Mouse (Mus musculus): ENCODE data around the gene Nup214. TPM values are rescaled to one million over a fixed set of nuclear protein-coding genes. Genes with fewer than 3 reads are reported as not detected.

The Nup214 gene
- polyA plus RNA-seq, 1 experiment from 2014 or later, result 59.9 TPM

GRCm38 (mm10) chr2:32056524-32056923, 82.3 kb downstream of the Nup214 start:
- WGBS, result 90% methylated on average over 10 of the region's 10 CpGs
- Histone ChIP-seq H3K4me1 (ENCODE audit: control insufficient read depth, insufficient read depth, low read length) (no peaks in the 10 kb centered on the region), H3K9ac (replicated peaks; ENCODE audit: low read length) (no peak overlapping the region), H3K4me2 (ENCODE audit: low read length) (no peak overlapping the region), H3K27me3 (ENCODE audit: control insufficient read depth, insufficient read depth, low read length) (no peaks in the 10 kb centered on the region), H3K36me3 (ENCODE audit: control insufficient read depth, insufficient read depth, low read length) (peaks cover 14% of the 10 kb centered on the region), H3K4me3 (replicated peaks; ENCODE audit: low read depth, low read length) (no peak overlapping the region), H3K27ac (replicated peaks; ENCODE audit: low read depth, low read length) (no peak overlapping the region), H3K9me3 (ENCODE audit: control insufficient read depth, low read length) (no peaks in the 10 kb centered on the region)
- ATAC-seq (ENCODE audit: low FRiP score, low TSS enrichment) (no peak), DNase-seq (no peak)

- H3K36me3 ChIP-seq (ENCODE audit: control insufficient read depth, insufficient read depth, low read length), result peaks cover 6% of the 10 kb centered on the region
- DNase-seq (no peak), ATAC-seq (ENCODE audit: low FRiP score, low TSS enrichment) (no peak)
- no peaks in the 10 kb centered on the region for H3K9me3 ChIP-seq (ENCODE audit: control insufficient read depth, low read length)
- H3K4me2 ChIP-seq (ENCODE audit: low read length), result no peak overlapping the region
- H3K27me3 ChIP-seq (ENCODE audit: control insufficient read depth, insufficient read depth, low read length), result no peaks in the 10 kb centered on the region
- WGBS, result 79% methylated on average over 2 of the region's 2 CpGs
- H3K4me3 ChIP-seq (replicated peaks; ENCODE audit: low read depth, low read length), result no peak overlapping the region
- no peaks in the 10 kb centered on the region for H3K4me1 ChIP-seq (ENCODE audit: control insufficient read depth, insufficient read depth, low read length)
- H3K27ac ChIP-seq (replicated peaks; ENCODE audit: low read depth, low read length), result no peak overlapping the region
- H3K9ac ChIP-seq (replicated peaks; ENCODE audit: low read length), result no peak overlapping the region
Observed at GRCm38 (mm10) chr2:32057360-32057759, 83.1 kb downstream of the Nup214 start.

- Histone ChIP-seq H3K27me3 (ENCODE audit: control insufficient read depth, insufficient read depth, low read length) (no peaks in the 10 kb centered on the region), H3K27ac (replicated peaks; ENCODE audit: low read depth, low read length) (no peak overlapping the region), H3K4me2 (ENCODE audit: low read length) (no peak overlapping the region), H3K36me3 (ENCODE audit: control insufficient read depth, insufficient read depth, low read length) (0 out of 2 replicates have a peak, but pooled peaks cover 2% of the 10 kb centered on the region), H3K4me1 (ENCODE audit: control insufficient read depth, insufficient read depth, low read length) (no peaks in the 10 kb centered on the region), H3K4me3 (replicated peaks; ENCODE audit: low read depth, low read length) (no peak overlapping the region), H3K9ac (replicated peaks; ENCODE audit: low read length) (no peak overlapping the region), H3K9me3 (ENCODE audit: control insufficient read depth, low read length) (no peaks in the 10 kb centered on the region)
- WGBS, result 86% methylated on average over 4 of the region's 4 CpGs
- no peak for DNase-seq
- ATAC-seq (ENCODE audit: low FRiP score, low TSS enrichment), result no peak
Observed at GRCm38 (mm10) chr2:32057794-32058193, 83.6 kb downstream of the Nup214 start.

GRCm38 (mm10) chr2:32058241-32058640, 84.0 kb downstream of the Nup214 start:
- Histone ChIP-seq H3K9ac (replicated peaks; ENCODE audit: low read length) (no peak overlapping the region), H3K27ac (replicated peaks; ENCODE audit: low read depth, low read length) (no peak overlapping the region), H3K27me3 (ENCODE audit: control insufficient read depth, insufficient read depth, low read length) (no peaks in the 10 kb centered on the region), H3K4me2 (ENCODE audit: low read length) (no peak overlapping the region), H3K9me3 (ENCODE audit: control insufficient read depth, low read length) (no peaks in the 10 kb centered on the region), H3K4me3 (replicated peaks; ENCODE audit: low read depth, low read length) (no peak overlapping the region), H3K36me3 (ENCODE audit: control insufficient read depth, insufficient read depth, low read length) (0 out of 2 replicates have a peak, but pooled peaks cover 2% of the 10 kb centered on the region), H3K4me1 (ENCODE audit: control insufficient read depth, insufficient read depth, low read length) (no peaks in the 10 kb centered on the region)
- no peak for DNase-seq
- WGBS, result 74% methylated on average over 9 of the region's 9 CpGs
- no peak for ATAC-seq (ENCODE audit: low FRiP score, low TSS enrichment)

GRCm38 (mm10) chr2:32058716-32059115, 84.5 kb downstream of the Nup214 start:
- Histone ChIP-seq H3K4me1 (ENCODE audit: control insufficient read depth, insufficient read depth, low read length) (no peaks in the 10 kb centered on the region), H3K27ac (replicated peaks; ENCODE audit: low read depth, low read length) (no peak overlapping the region), H3K27me3 (ENCODE audit: control insufficient read depth, insufficient read depth, low read length) (no peaks in the 10 kb centered on the region), H3K9me3 (ENCODE audit: control insufficient read depth, low read length) (no peaks in the 10 kb centered on the region), H3K9ac (replicated peaks; ENCODE audit: low read length) (no peak overlapping the region), H3K4me3 (replicated peaks; ENCODE audit: low read depth, low read length) (no peak overlapping the region), H3K4me2 (ENCODE audit: low read length) (no peak overlapping the region), H3K36me3 (ENCODE audit: control insufficient read depth, insufficient read depth, low read length) (no peaks in the 10 kb centered on the region)
- 34% methylated on average over 5 of the region's 5 CpGs for WGBS
- ATAC-seq (ENCODE audit: low FRiP score, low TSS enrichment) (no peak), DNase-seq (no peak)

- H3K27me3 ChIP-seq (ENCODE audit: control insufficient read depth, insufficient read depth, low read length), result no peaks in the 10 kb centered on the region
- ATAC-seq (ENCODE audit: low FRiP score, low TSS enrichment), result no peak
- WGBS, result 86% methylated on average over 6 of the region's 6 CpGs
- no peaks in the 10 kb centered on the region for H3K4me1 ChIP-seq (ENCODE audit: control insufficient read depth, insufficient read depth, low read length)
- H3K36me3 ChIP-seq (ENCODE audit: control insufficient read depth, insufficient read depth, low read length), result no peaks in the 10 kb centered on the region
- no peak overlapping the region for H3K9ac ChIP-seq (replicated peaks; ENCODE audit: low read length)
- H3K4me3 ChIP-seq (replicated peaks; ENCODE audit: low read depth, low read length), result no peak overlapping the region
- DNase-seq, result no peak
- no peak overlapping the region for H3K27ac ChIP-seq (replicated peaks; ENCODE audit: low read depth, low read length)
- no peaks in the 10 kb centered on the region for H3K9me3 ChIP-seq (ENCODE audit: control insufficient read depth, low read length)
- no peak overlapping the region for H3K4me2 ChIP-seq (ENCODE audit: low read length)
Observed at GRCm38 (mm10) chr2:32059613-32060012, 85.4 kb downstream of the Nup214 start.

GRCm38 (mm10) chr2:32060228-32060805, 86.1 kb downstream of the Nup214 start:
- Histone ChIP-seq H3K9ac (replicated peaks; ENCODE audit: low read length) (no peak overlapping the region), H3K36me3 (ENCODE audit: control insufficient read depth, insufficient read depth, low read length) (no peaks in the 10 kb centered on the region), H3K9me3 (ENCODE audit: control insufficient read depth, low read length) (no peaks in the 10 kb centered on the region), H3K27ac (replicated peaks; ENCODE audit: low read depth, low read length) (no peak overlapping the region), H3K4me2 (ENCODE audit: low read length) (no peak overlapping the region), H3K4me3 (replicated peaks; ENCODE audit: low read depth, low read length) (no peak overlapping the region), H3K27me3 (ENCODE audit: control insufficient read depth, insufficient read depth, low read length) (no peaks in the 10 kb centered on the region), H3K4me1 (ENCODE audit: control insufficient read depth, insufficient read depth, low read length) (no peaks in the 10 kb centered on the region)
- 65% methylated on average over 5 of the region's 6 CpGs for WGBS
- ATAC-seq (ENCODE audit: low FRiP score, low TSS enrichment), result no peak
- peak; percentile 17 for DNase-seq

- H3K9ac ChIP-seq (replicated peaks; ENCODE audit: low read length), result no peak overlapping the region
- H3K27ac ChIP-seq (replicated peaks; ENCODE audit: low read depth, low read length), result no peak overlapping the region
- H3K4me1 ChIP-seq (ENCODE audit: control insufficient read depth, insufficient read depth, low read length), result no peaks in the 10 kb centered on the region
- H3K9me3 ChIP-seq (ENCODE audit: control insufficient read depth, low read length), result no peaks in the 10 kb centered on the region
- H3K36me3 ChIP-seq (ENCODE audit: control insufficient read depth, insufficient read depth, low read length), result no peaks in the 10 kb centered on the region
- no peak for ATAC-seq (ENCODE audit: low FRiP score, low TSS enrichment)
- no peak overlapping the region for H3K4me2 ChIP-seq (ENCODE audit: low read length)
- no peak for DNase-seq
- H3K4me3 ChIP-seq (replicated peaks; ENCODE audit: low read depth, low read length), result no peak overlapping the region
- 66% methylated on average over 2 of the region's 2 CpGs for WGBS
- H3K27me3 ChIP-seq (ENCODE audit: control insufficient read depth, insufficient read depth, low read length), result no peaks in the 10 kb centered on the region
Observed at GRCm38 (mm10) chr2:32061189-32061588, 87.0 kb downstream of the Nup214 start.

- Histone ChIP-seq H3K4me3 (replicated peaks; ENCODE audit: low read depth, low read length) (no peak overlapping the region), H3K36me3 (ENCODE audit: control insufficient read depth, insufficient read depth, low read length) (no peaks in the 10 kb centered on the region), H3K4me1 (ENCODE audit: control insufficient read depth, insufficient read depth, low read length) (no peaks in the 10 kb centered on the region), H3K9ac (replicated peaks; ENCODE audit: low read length) (no peak overlapping the region), H3K27me3 (ENCODE audit: control insufficient read depth, insufficient read depth, low read length) (no peaks in the 10 kb centered on the region), H3K9me3 (ENCODE audit: control insufficient read depth, low read length) (no peaks in the 10 kb centered on the region), H3K27ac (replicated peaks; ENCODE audit: low read depth, low read length) (no peak overlapping the region), H3K4me2 (ENCODE audit: low read length) (no peak overlapping the region)
- DNase-seq (no peak), ATAC-seq (ENCODE audit: low FRiP score, low TSS enrichment) (no peak)
- WGBS, result 85% methylated on average over 12 of the region's 12 CpGs
Observed at GRCm38 (mm10) chr2:32061722-32062505, 87.7 kb downstream of the Nup214 start.

Measured in midbrain, embryonic 14.5 days (tissue).